10 mouse cellular contexts compared by ENCODE assay signal in the genomic region with DNA sequence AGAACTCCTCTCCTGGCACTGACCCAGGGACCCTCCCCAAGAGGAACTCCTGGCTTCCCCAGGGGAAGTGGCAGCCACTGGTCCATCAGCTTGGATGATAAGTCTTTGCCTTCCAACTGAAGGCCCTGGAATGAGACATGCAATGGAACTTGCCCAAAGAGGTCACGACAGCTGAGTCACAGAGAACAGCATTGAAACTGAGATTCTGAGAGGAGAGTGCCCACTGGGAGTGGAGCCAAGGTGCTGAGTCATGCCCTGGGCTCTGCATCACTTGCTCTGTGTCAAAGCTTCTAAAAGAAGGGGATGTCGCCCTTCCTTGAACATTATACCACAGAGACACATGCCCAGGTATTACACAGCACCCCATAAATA.
A peak's percentile ranks its signal among the peaks of the same experiment; 100 is the strongest.
DNase-seq lines count a peak whose midpoint lies in the region; ATAC-seq and TF ChIP-seq lines count a peak whose summit lies in the region.
"Had no signal": no experiment of that assay in that cellular context is flagged by ENCODE, and none has a peak within 500 bp of the region (broad histone marks: within the 10 kb centered on the region; RNA-seq: fewer than 3 reads in every experiment).

No protein-coding gene starts in this region.

- 20% methylated on average over 2 of the region's 2 CpGs for WGBS in heart, adult 2 months
- WGBS in heart, embryonic 11.5 days (ENCODE audit: insufficient replicate concordance): 70% methylated on average over 2 of the region's 2 CpGs

- no peaks in the 10 kb centered on the region for H3K79me2 ChIP-seq in heart, adult 2 months (replicated peaks; ENCODE audit: control insufficient read depth, insufficient read depth, low read length)
- no peaks in the 10 kb centered on the region for H3K79me2 ChIP-seq in MEL (ENCODE audit: control insufficient read depth, insufficient read depth, low read length, poor library complexity)

- no peak for TF ChIP-seq CTCF in heart, adult 2 months (IDR thresholded peaks at IDR 0.05)
- TF ChIP-seq CTCF in MEL (IDR thresholded peaks at IDR 0.05 in 2 of 3, conservative IDR thresholded peaks at IDR 0.05 in 1 of 3; ENCODE audit: control insufficient read depth in 1 of 3, insufficient read depth in 1 of 3, low read depth in 2 of 3, low read length in 3 of 3, poor library complexity in 1 of 3, severe bottlenecking in 1 of 3): no peak

- no peaks in the 10 kb centered on the region for H3K9me3 ChIP-seq in heart, embryonic 11.5 days (replicated peaks; ENCODE audit: control insufficient read depth, low read length)
- no peaks in the 10 kb centered on the region for H3K9me3 ChIP-seq in MEL (replicated peaks; ENCODE audit: insufficient read depth, low read length)
- H3K9me3 ChIP-seq: G1E; limb, embryonic 15.5 days had no signal

- H3K27ac ChIP-seq in heart, adult 2 months: peak overlapping the region; percentile 79
- no peak overlapping the region for H3K27ac ChIP-seq in heart, embryonic 11.5 days (ENCODE audit: low read depth, low read length)
- H3K27ac ChIP-seq in MEL (ENCODE audit: control insufficient read depth, low read depth, low read length): no peak overlapping the region; the same call in 1 of the 2 replicates
- H3K27ac ChIP-seq: limb, embryonic 15.5 days had no signal

- no peak for ATAC-seq in heart, embryonic 11.5 days (replicated peaks; ENCODE audit: insufficient number of reproducible peaks, low FRiP score, low TSS enrichment)

- H3K4me3 ChIP-seq in heart, adult 2 months: no peak overlapping the region
- no peak overlapping the region for H3K4me3 ChIP-seq in heart, embryonic 11.5 days (ENCODE audit: low read depth, low read length)
- no peak overlapping the region for H3K4me3 ChIP-seq in MEL (ENCODE audit: control insufficient read depth in 1 of 2, insufficient read depth in 1 of 2, low read depth in 2 of 2, low read length in 2 of 2)
- H3K4me3 ChIP-seq: limb, embryonic 15.5 days had no signal

- no peak for TF ChIP-seq POLR2A in heart, adult 2 months (IDR thresholded peaks at IDR 0.05; ENCODE audit: insufficient read depth, low read depth, low read length)
- TF ChIP-seq POLR2A in MEL (IDR thresholded peaks at IDR 0.05; ENCODE audit: control insufficient read depth in 1 of 2, insufficient read depth in 1 of 2, low read depth in 1 of 2, low read length in 2 of 2, poor library complexity in 1 of 2): no peak

- H3K9ac ChIP-seq in heart, adult 2 months (ENCODE audit: low read depth, low read length): no peak overlapping the region
- H3K9ac ChIP-seq in heart, embryonic 11.5 days (ENCODE audit: low read depth, low read length): no peak overlapping the region
- no peak overlapping the region for H3K9ac ChIP-seq in MEL (ENCODE audit: control insufficient read depth, low read depth, low read length, poor library complexity, severe bottlenecking)
- H3K9ac ChIP-seq: limb, embryonic 15.5 days had no signal

- peak; percentile 40; the same call in 1 of the 2 replicates for TF ChIP-seq EP300 in heart, adult 2 months (IDR thresholded peaks at IDR 0.05; ENCODE audit: insufficient read depth, low read depth, low read length)
- no peak for TF ChIP-seq EP300 in MEL (IDR thresholded peaks at IDR 0.05; ENCODE audit: low read depth in 1 of 2, low read length in 2 of 2)

- peak; percentile 73 to 82 for DNase-seq in heart, adult 2 months
- DNase-seq in MEL (ENCODE audit: low read depth, low spot score): peak; percentile 84
- peak; percentile 74 for DNase-seq in cerebellum, adult 8-10 months
- DNase-seq in heart, postnatal 14 days: peak; percentile 66 to 72
- DNase-seq in lung, postnatal 10 days: peak; percentile 53
- no peak for DNase-seq in T-cell, adult 2 months (ENCODE audit: low spot score)
- no peak for DNase-seq in embryo, embryonic 10.5 days (ENCODE audit: low spot score)

- intact Hi-C loops in heart, adult 2 months (cut with DNase I): loop anchor here (5.0 kb wide), 2 partner anchors 41 to 86 kb away; a partner anchor contains a TSS
- intact Hi-C loops in heart, postnatal 14 days (cut with DNase I): loop anchor here (5.0 kb wide), 2 partner anchors 41 to 131 kb away; no protein-coding TSS in a partner anchor

- no peaks in the 10 kb centered on the region for H3K36me3 ChIP-seq in heart, adult 2 months (ENCODE audit: control insufficient read depth, insufficient read depth, low read length)
- H3K36me3 ChIP-seq in heart, embryonic 11.5 days (ENCODE audit: control insufficient read depth, insufficient read depth, low read length): no peaks in the 10 kb centered on the region
- H3K36me3 ChIP-seq in MEL (ENCODE audit: control insufficient read depth in 1 of 2, insufficient read depth in 2 of 2, low read length in 2 of 2): peaks cover 0 to 7% of the 10 kb centered on the region in 2 experiments; a peak in 2 of 4 replicates
- H3K36me3 ChIP-seq: G1E; limb, embryonic 15.5 days had no signal

- H3K4me2 ChIP-seq in heart, embryonic 11.5 days: no peak overlapping the region
- H3K4me2 ChIP-seq: limb, embryonic 15.5 days had no signal

- TF ChIP-seq RAD21 in MEL (IDR thresholded peaks at IDR 0.05; ENCODE audit: low read depth, low read length): no peak

- H3K27me3 ChIP-seq in heart, adult 2 months (ENCODE audit: control insufficient read depth, insufficient read depth, low read length): no peaks in the 10 kb centered on the region
- H3K27me3 ChIP-seq in heart, embryonic 11.5 days (ENCODE audit: control insufficient read depth, insufficient read depth, low read length): no peaks in the 10 kb centered on the region
- no peaks in the 10 kb centered on the region for H3K27me3 ChIP-seq in MEL (ENCODE audit: control insufficient read depth in 1 of 2, insufficient read depth in 2 of 2, low read length in 2 of 2)
- H3K27me3 ChIP-seq: limb, embryonic 15.5 days had no signal

- peaks cover 9% of the 10 kb centered on the region for H3K4me1 ChIP-seq in heart, adult 2 months (ENCODE audit: control insufficient read depth, insufficient read depth, low read length)
- H3K4me1 ChIP-seq in heart, embryonic 11.5 days (ENCODE audit: control insufficient read depth, insufficient read depth, low read length): no peaks in the 10 kb centered on the region; the same call in 1 of the 2 replicates
- H3K4me1 ChIP-seq in MEL (ENCODE audit: control insufficient read depth in 1 of 2, insufficient read depth in 2 of 2, low read length in 2 of 2): peaks cover 1 to 14% of the 10 kb centered on the region in 2 experiments; a peak in 2 of 4 replicates

TF ChIP-seq in MEL, 35 proteins besides CTCF, POLR2A, EP300 and RAD21:
- 0 out of 2 replicates have a peak, but pooled peaks have one; percentile 2 for TF ChIP-seq RCOR1 (IDR thresholded peaks at IDR 0.05; ENCODE audit: low read depth, low read length)
- no peak for TF ChIP-seq MAFK (IDR thresholded peaks at IDR 0.05; ENCODE audit: borderline replicate concordance, low read depth, low read length)
- no peak for TF ChIP-seq NELFE (IDR thresholded peaks at IDR 0.05; ENCODE audit: low read depth, low read length)
- TF ChIP-seq ETS1 (IDR thresholded peaks at IDR 0.05; ENCODE audit: low read depth, low read length): peak; percentile 32; the same call in 1 of the 2 replicates
- TF ChIP-seq BHLHE40 (IDR thresholded peaks at IDR 0.05; ENCODE audit: borderline replicate concordance, low read depth, low read length): no peak
- no peak for TF ChIP-seq POLR2AphosphoS2 (IDR thresholded peaks at IDR 0.05; ENCODE audit: low read length)
- TF ChIP-seq ZKSCAN1 (IDR thresholded peaks at IDR 0.05; ENCODE audit: low read depth, low read length): no peak
- TF ChIP-seq POLR2AphosphoS5 (IDR thresholded peaks at IDR 0.05; ENCODE audit: borderline replicate concordance, low read depth, low read length): no peak
- TF ChIP-seq USF2 (IDR thresholded peaks at IDR 0.05; ENCODE audit: borderline replicate concordance in 1 of 2, insufficient read depth in 1 of 2, low read depth in 1 of 2, low read length in 2 of 2): no peak
- TF ChIP-seq MAZ (IDR thresholded peaks at IDR 0.05; ENCODE audit: low read depth, low read length): no peak
- no peak for TF ChIP-seq GABPA (IDR thresholded peaks at IDR 0.05; ENCODE audit: low read depth, low read length)
- 0 out of 2 replicates have a peak, but pooled peaks have one; percentile 38 for TF ChIP-seq JUND (IDR thresholded peaks at IDR 0.05; ENCODE audit: low read depth, low read length)
- no peak for TF ChIP-seq KAT2A (conservative IDR thresholded peaks at IDR 0.05; ENCODE audit: low read depth, low read length)
- TF ChIP-seq NRF1 (IDR thresholded peaks at IDR 0.05; ENCODE audit: insufficient read depth, low read depth, low read length, poor library complexity, severe bottlenecking): no peak
- TF ChIP-seq E2F4 (IDR thresholded peaks at IDR 0.05; ENCODE audit: borderline replicate concordance, low read depth, low read length): no peak
- TF ChIP-seq MYB (IDR thresholded peaks at IDR 0.05; ENCODE audit: low read depth, low read length): no peak
- TF ChIP-seq ZNF384 (IDR thresholded peaks at IDR 0.05; ENCODE audit: low read depth, low read length): no peak
- TF ChIP-seq SIN3A (IDR thresholded peaks at IDR 0.05; ENCODE audit: low read length): no peak
- TF ChIP-seq GATA1 (IDR thresholded peaks at IDR 0.05; ENCODE audit: low read depth, low read length): no peak
- TF ChIP-seq ELF1 (IDR thresholded peaks at IDR 0.05; ENCODE audit: low read depth, low read length): no peak
- no peak for TF ChIP-seq TBP (IDR thresholded peaks at IDR 0.05; ENCODE audit: low read depth, low read length)
- TF ChIP-seq USF1 (IDR thresholded peaks at IDR 0.05; ENCODE audit: low read depth, low read length): no peak
- TF ChIP-seq TCF12 (IDR thresholded peaks at IDR 0.05; ENCODE audit: low read depth, low read length): no peak
- TF ChIP-seq ZMIZ1 (IDR thresholded peaks at IDR 0.05; ENCODE audit: low read depth, low read length): no peak

Comparison
In these comparisons a context has a peak if more than half of its experiments do, and no peak if none do; other contexts are left out.
1. DNase-seq: peak in heart, adult 2 months (2 of 2), MEL (single experiment), cerebellum, adult 8-10 months (single experiment), heart, postnatal 14 days (2 of 2) and lung, postnatal 10 days (single experiment); none in T-cell, adult 2 months (single experiment) and embryo, embryonic 10.5 days (single experiment).